23 mouse cellular contexts compared by ENCODE assay signal in genomic region chr15:25582055-25582454, GRCm38 (mm10).
"Had no signal": no experiment of that assay in that cellular context is flagged by ENCODE, and none has a peak within 500 bp of the region (broad histone marks: within the 10 kb centered on the region; RNA-seq: fewer than 3 reads in every experiment).

No protein-coding gene starts in this region.

- H3K4me2 ChIP-seq: limb, embryonic 13.5 days; liver, embryonic 12.5 days; liver, embryonic 15.5 days; lung, embryonic 15.5 days; midbrain, embryonic 11.5 days; midbrain, embryonic 15.5 days; neural tube, embryonic 12.5 days; neural tube, embryonic 15.5 days had no signal

- H3K36me3 ChIP-seq: limb, embryonic 10.5 days; limb, embryonic 13.5 days; liver, embryonic 12.5 days; liver, embryonic 15.5 days; lung, embryonic 15.5 days; midbrain, embryonic 15.5 days; neural tube, embryonic 12.5 days; neural tube, embryonic 15.5 days had no signal

- ATAC-seq: liver, embryonic 12.5 days; midbrain, embryonic 15.5 days had no signal

- H3K4me3 ChIP-seq: layer of hippocampus, adult 2 months; limb, embryonic 10.5 days; limb, embryonic 13.5 days; liver, embryonic 12.5 days; liver, embryonic 15.5 days; lung, embryonic 15.5 days; megakaryocyte, embryonic 14.5 days; midbrain, embryonic 15.5 days; neural tube, embryonic 12.5 days; neural tube, embryonic 15.5 days had no signal

- H3K4me1 ChIP-seq: liver, embryonic 12.5 days; liver, embryonic 15.5 days; midbrain, embryonic 15.5 days; neural tube, embryonic 15.5 days had no signal

- H3K9me3 ChIP-seq: limb, embryonic 10.5 days; limb, embryonic 13.5 days; liver, embryonic 12.5 days; liver, embryonic 15.5 days; lung, embryonic 15.5 days; megakaryocyte, embryonic 14.5 days; midbrain, embryonic 15.5 days; neural tube, embryonic 12.5 days; neural tube, embryonic 15.5 days had no signal

- H3K27ac ChIP-seq: layer of hippocampus, adult 2 months; limb, embryonic 10.5 days; limb, embryonic 13.5 days; liver, embryonic 12.5 days; liver, embryonic 15.5 days; lung, embryonic 15.5 days; midbrain, embryonic 15.5 days; neural tube, embryonic 12.5 days; neural tube, embryonic 15.5 days had no signal

- H3K27me3 ChIP-seq: limb, embryonic 13.5 days; liver, embryonic 12.5 days; liver, embryonic 15.5 days; lung, embryonic 15.5 days; megakaryocyte, embryonic 14.5 days; midbrain, embryonic 15.5 days; neural tube, embryonic 12.5 days; neural tube, embryonic 15.5 days had no signal

- DNase-seq: kidney, adult 8-10 months; kidney, postnatal 25 days; layer of hippocampus, adult 9-11 months; liver; lung, adult 18-20 months; lung, postnatal 10 days; lung, postnatal 36 days; retina, postnatal 1 day; right cerebral cortex, postnatal 25 days; spleen, adult 18-20 months; thymus, adult 18-20 months; thymus, postnatal 36 days had no signal

- H3K9ac ChIP-seq: limb, embryonic 13.5 days; liver, embryonic 12.5 days; liver, embryonic 15.5 days; lung, embryonic 15.5 days; midbrain, embryonic 15.5 days; neural tube, embryonic 12.5 days; neural tube, embryonic 15.5 days had no signal
